Comparison of ENCODE assay signal across 8 mouse cellular contexts in genomic region chr11:120630401-120630871, GRCm38 (mm10). TPM values are rescaled to one million over a fixed set of nuclear protein-coding genes. Genes with fewer than 3 reads are reported as not detected.
DNase-seq lines count a peak whose midpoint lies in the region; ATAC-seq and TF ChIP-seq lines count a peak whose summit lies in the region.

No protein-coding gene starts in this region.

- 0 out of 2 replicates have a peak overlapping the region, but pooled peaks have one; percentile 28 for H3K27ac ChIP-seq in embryonic facial prominence, embryonic 11.5 days (replicated peaks; ENCODE audit: low read depth, low read length)
- H3K27ac ChIP-seq in hindbrain, embryonic 14.5 days, result peak overlapping the region; percentile 51
- H3K27ac ChIP-seq in midbrain, postnatal 0 days (ENCODE audit: low read depth, low read length), result no peak overlapping the region; the same call in 1 of the 2 replicates

- no peaks in the 10 kb centered on the region for H3K9me3 ChIP-seq in embryonic facial prominence, embryonic 11.5 days (replicated peaks; ENCODE audit: control insufficient read depth, low read length)
- no peaks in the 10 kb centered on the region for H3K9me3 ChIP-seq in hindbrain, embryonic 14.5 days (ENCODE audit: control insufficient read depth, low read length)
- no peaks in the 10 kb centered on the region for H3K9me3 ChIP-seq in midbrain, postnatal 0 days (ENCODE audit: low read length)

- no peak for ATAC-seq in embryonic facial prominence, embryonic 11.5 days (replicated peaks; ENCODE audit: insufficient number of reproducible peaks, low FRiP score, low TSS enrichment, low read depth)
- no peak for ATAC-seq in hindbrain, embryonic 14.5 days (ENCODE audit: low FRiP score)
- no peak for ATAC-seq in midbrain, postnatal 0 days (ENCODE audit: low FRiP score)

- H3K4me1 ChIP-seq in embryonic facial prominence, embryonic 11.5 days (ENCODE audit: control insufficient read depth, insufficient read depth, low read length), result peaks cover 9% of the 10 kb centered on the region; the same call in 1 of the 2 replicates
- H3K4me1 ChIP-seq in hindbrain, embryonic 14.5 days (replicated peaks; ENCODE audit: control insufficient read depth, insufficient read depth, low read length), result peaks cover 35% of the 10 kb centered on the region
- peaks cover 5% of the 10 kb centered on the region for H3K4me1 ChIP-seq in midbrain, postnatal 0 days (ENCODE audit: insufficient read depth, low read length)

- peak overlapping the region; percentile 21 for H3K4me2 ChIP-seq in embryonic facial prominence, embryonic 11.5 days (ENCODE audit: low read depth, low read length)
- H3K4me2 ChIP-seq in hindbrain, embryonic 14.5 days (replicated peaks), result peak overlapping the region; percentile 35
- H3K4me2 ChIP-seq in midbrain, postnatal 0 days (ENCODE audit: low read depth, low read length, poor library complexity, severe bottlenecking), result no peak overlapping the region

- peak; percentile 15 for DNase-seq in layer of hippocampus, adult 11-12 months (ENCODE audit: low spot score)
- no peak for DNase-seq in layer of hippocampus, adult 18-20 months (ENCODE audit: low spot score in 2 of 2)
- no peak for DNase-seq in embryonic facial prominence, embryonic 11.5 days (ENCODE audit: low spot score)
- DNase-seq in hindbrain, embryonic 14.5 days (ENCODE audit: low spot score), result no peak
- DNase-seq in liver, result peak; percentile 71
- DNase-seq in midbrain, postnatal 0 days (ENCODE audit: low spot score), result no peak
- no peak for DNase-seq in frontal cortex, postnatal 14 days (ENCODE audit: low spot score in 2 of 2)
- DNase-seq in thymus, adult 18-20 months, result no peak

- H3K4me3 ChIP-seq in embryonic facial prominence, embryonic 11.5 days (ENCODE audit: low read depth, low read length), result 0 out of 2 replicates have a peak overlapping the region, but pooled peaks have one; percentile 8
- no peak overlapping the region for H3K4me3 ChIP-seq in hindbrain, embryonic 14.5 days (replicated peaks; ENCODE audit: low read length)
- no peak overlapping the region for H3K4me3 ChIP-seq in midbrain, postnatal 0 days (ENCODE audit: low read depth, low read length)

- H3K9ac ChIP-seq in embryonic facial prominence, embryonic 11.5 days (replicated peaks; ENCODE audit: low read length), result peak overlapping the region; percentile 37
- peak overlapping the region; percentile 36; the same call in 1 of the 2 replicates for H3K9ac ChIP-seq in hindbrain, embryonic 14.5 days
- H3K9ac ChIP-seq in midbrain, postnatal 0 days (replicated peaks; ENCODE audit: low read length, poor library complexity, severe bottlenecking), result peak overlapping the region; percentile 39; the same call in 1 of the 2 replicates

- no peak for TF ChIP-seq CTCF in midbrain, postnatal 0 days (IDR thresholded peaks at IDR 0.05)

- 52% methylated on average over 5 of the region's 5 CpGs for WGBS in embryonic facial prominence, embryonic 11.5 days
- 37% methylated on average over 5 of the region's 5 CpGs for WGBS in hindbrain, embryonic 14.5 days
- 37% methylated on average over 5 of the region's 5 CpGs for WGBS in midbrain, postnatal 0 days

- no peaks in the 10 kb centered on the region; the same call in none of the 2 replicates for H3K36me3 ChIP-seq in embryonic facial prominence, embryonic 11.5 days (replicated peaks; ENCODE audit: control insufficient read depth, insufficient read depth, low read depth, low read length)
- H3K36me3 ChIP-seq in hindbrain, embryonic 14.5 days (replicated peaks; ENCODE audit: control insufficient read depth, insufficient read depth), result peaks cover 27% of the 10 kb centered on the region
- H3K36me3 ChIP-seq in midbrain, postnatal 0 days (ENCODE audit: insufficient read depth, low read length), result peaks cover 25% of the 10 kb centered on the region

- no peaks in the 10 kb centered on the region for H3K27me3 ChIP-seq in embryonic facial prominence, embryonic 11.5 days (ENCODE audit: control insufficient read depth, insufficient read depth, low read length)
- H3K27me3 ChIP-seq in hindbrain, embryonic 14.5 days (ENCODE audit: control insufficient read depth, insufficient read depth, low read length), result no peaks in the 10 kb centered on the region
- no peaks in the 10 kb centered on the region for H3K27me3 ChIP-seq in midbrain, postnatal 0 days (ENCODE audit: insufficient read depth, low read length)

RNA-seq across cellular contexts. Expression of gene Mafg, which starts 3.0 kb away (rescaled TPM):
- total RNA-seq in layer of hippocampus, adult 18-20 months (2021), result 10 to 100 TPM; 70.0 to 71.5 TPM
- polyA plus RNA-seq in embryonic facial prominence, embryonic 11.5 days (2014; fragmentation: Nextera tagmentation; extraction: Ambion mirVana), result 16.7 and 18.1 TPM in 2 replicates
- 35.4 and 37.8 TPM in 2 replicates for polyA plus RNA-seq in hindbrain, embryonic 14.5 days (2014; fragmentation: Nextera tagmentation; extraction: Ambion mirVana)
- total RNA-seq in midbrain, postnatal 0 days (2014; rRNA removed), result 42.1 and 46.5 TPM in 2 replicates
- polyA plus RNA-seq in midbrain, postnatal 0 days (2015; fragmentation: Nextera tagmentation; extraction: Ambion mirVana), result 40.8 and 41.7 TPM in 2 replicates

RNA-seq across cellular contexts. Expression of gene Sirt7, which starts 5.4 kb away (rescaled TPM):
- 10 to 100 TPM; 35.4 to 41.5 TPM for total RNA-seq in layer of hippocampus, adult 18-20 months (2021)
- 20.7 and 20.8 TPM in 2 replicates for polyA plus RNA-seq in embryonic facial prominence, embryonic 11.5 days (2014; fragmentation: Nextera tagmentation; extraction: Ambion mirVana)
- polyA plus RNA-seq in hindbrain, embryonic 14.5 days (2014; fragmentation: Nextera tagmentation; extraction: Ambion mirVana), result 35.5 and 37.0 TPM in 2 replicates
- total RNA-seq in midbrain, postnatal 0 days (2014; rRNA removed), result 31.3 and 39.7 TPM in 2 replicates
- 34.7 and 36.0 TPM in 2 replicates for polyA plus RNA-seq in midbrain, postnatal 0 days (2015; fragmentation: Nextera tagmentation; extraction: Ambion mirVana)

RNA-seq across cellular contexts. Expression of gene Pcyt2, which starts 12.7 kb away (rescaled TPM):
- total RNA-seq in layer of hippocampus, adult 18-20 months (2021), result 100 to 1,000 TPM; 118 to 128 TPM
- 75.3 and 76.9 TPM in 2 replicates for polyA plus RNA-seq in embryonic facial prominence, embryonic 11.5 days (2014; fragmentation: Nextera tagmentation; extraction: Ambion mirVana)
- polyA plus RNA-seq in hindbrain, embryonic 14.5 days (2014; fragmentation: Nextera tagmentation; extraction: Ambion mirVana), result 173 and 181 TPM in 2 replicates
- 130 and 137 TPM in 2 replicates for total RNA-seq in midbrain, postnatal 0 days (2014; rRNA removed)
- polyA plus RNA-seq in midbrain, postnatal 0 days (2015; fragmentation: Nextera tagmentation; extraction: Ambion mirVana), result 129 and 143 TPM in 2 replicates

RNA-seq across cellular contexts. Expression of gene Pycr1, which starts 13.1 kb away (rescaled TPM):
- total RNA-seq in layer of hippocampus, adult 18-20 months (2021), result 1 to 10 TPM in 1 of 2 experiments, under 1 TPM in 1; 0.81 to 2.0 TPM
- 26.3 and 27.1 TPM in 2 replicates for polyA plus RNA-seq in embryonic facial prominence, embryonic 11.5 days (2014; fragmentation: Nextera tagmentation; extraction: Ambion mirVana)
- polyA plus RNA-seq in hindbrain, embryonic 14.5 days (2014; fragmentation: Nextera tagmentation; extraction: Ambion mirVana), result 16.8 and 17.9 TPM in 2 replicates
- total RNA-seq in midbrain, postnatal 0 days (2014; rRNA removed), result 8.6 and 10.8 TPM in 2 replicates
- polyA plus RNA-seq in midbrain, postnatal 0 days (2015; fragmentation: Nextera tagmentation; extraction: Ambion mirVana), result 10.4 and 11.7 TPM in 2 replicates

RNA-seq across cellular contexts. Expression of gene Myadml2, which starts 17.5 kb away (rescaled TPM):
- total RNA-seq in layer of hippocampus, adult 18-20 months (2021), result 1 to 10 TPM; 3.9 to 4.6 TPM
- polyA plus RNA-seq in embryonic facial prominence, embryonic 11.5 days (2014; fragmentation: Nextera tagmentation; extraction: Ambion mirVana), result not detected in 2 replicates
- 1.1 and 1.4 TPM in 2 replicates for polyA plus RNA-seq in hindbrain, embryonic 14.5 days (2014; fragmentation: Nextera tagmentation; extraction: Ambion mirVana)
- total RNA-seq in midbrain, postnatal 0 days (2014; rRNA removed), result 1.5 and 1.6 TPM in 2 replicates
- 1.4 and 1.7 TPM in 2 replicates for polyA plus RNA-seq in midbrain, postnatal 0 days (2015; fragmentation: Nextera tagmentation; extraction: Ambion mirVana)

Comparison
In these comparisons a context has a peak if more than half of its experiments do, and no peak if none do; other contexts are left out.
1. DNase-seq: peak in layer of hippocampus, adult 11-12 months (single experiment) and liver (single experiment); none in layer of hippocampus, adult 18-20 months (0 of 2), embryonic facial prominence, embryonic 11.5 days (single experiment), hindbrain, embryonic 14.5 days (single experiment), midbrain, postnatal 0 days (single experiment), frontal cortex, postnatal 14 days (0 of 2) and thymus, adult 18-20 months (0 of 2).
2. Peak in every context shown above with its lines, with median percentiles within 50 percentile points of each other: H3K9ac ChIP-seq.